Mouse (Mus musculus): ENCODE measurements at regions not wholly inside any gene's neighbourhood (a gene's known extent, or its start where the extent isn't known, plus 50 kb on each side); places are given as distances from the start of the nearest gene placed in this dataset.

- no peaks in the 10 kb centered on the region for H3K9me3 ChIP-seq (ENCODE audit: control insufficient read depth, low read length)
- ATAC-seq (ENCODE audit: insufficient number of reproducible peaks, low FRiP score, low TSS enrichment, low read depth) (no peak), DNase-seq (ENCODE audit: low spot score) (peak; percentile 11)
- no peaks in the 10 kb centered on the region for H3K4me1 ChIP-seq (ENCODE audit: control insufficient read depth, insufficient read depth, low read length)
- H3K9ac ChIP-seq (ENCODE audit: low read length), result no peak overlapping the region
- no peaks in the 10 kb centered on the region for H3K36me3 ChIP-seq (ENCODE audit: control insufficient read depth, insufficient read depth, low read length)
- WGBS, result 85% methylated on average over 6 of the region's 6 CpGs
- H3K27ac ChIP-seq (replicated peaks; ENCODE audit: low read depth, low read length), result no peak overlapping the region
- no peaks in the 10 kb centered on the region for H3K27me3 ChIP-seq (ENCODE audit: control insufficient read depth, insufficient read depth, low read length)
- no peak overlapping the region for H3K4me3 ChIP-seq (ENCODE audit: low read depth, low read length)
- no peak overlapping the region for H3K4me2 ChIP-seq (ENCODE audit: low read depth, severe bottlenecking)
Measured at GRCm38 (mm10) chr1:60655691-60656595, 60.7 kb upstream of the Cd28 start.

DNA sequence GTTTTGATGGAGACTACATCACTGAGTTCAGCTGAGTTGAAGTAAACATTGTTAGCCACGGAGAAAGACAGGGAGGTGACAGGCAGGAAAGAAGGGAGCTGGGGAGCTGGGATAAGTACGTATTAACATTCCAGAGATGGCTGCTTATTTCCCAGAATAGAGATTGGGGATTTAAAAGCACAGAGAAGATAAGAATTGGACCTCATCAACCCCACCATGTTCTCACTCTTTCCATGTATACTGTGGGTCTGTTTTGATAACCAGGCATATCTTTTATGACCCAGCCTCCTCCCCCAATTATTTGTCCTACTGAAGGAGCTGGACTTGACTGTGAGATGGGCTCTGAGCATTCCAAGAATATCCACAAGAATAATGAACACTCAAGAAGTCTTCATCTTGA is 61.4 kb upstream of the Cd28 start:
- Histone ChIP-seq H3K9ac (ENCODE audit: low read length) (no peak overlapping the region), H3K9me3 (ENCODE audit: control insufficient read depth, low read length) (no peaks in the 10 kb centered on the region), H3K4me1 (ENCODE audit: control insufficient read depth, insufficient read depth, low read length) (no peaks in the 10 kb centered on the region), H3K27ac (replicated peaks; ENCODE audit: low read depth, low read length) (no peak overlapping the region), H3K27me3 (ENCODE audit: control insufficient read depth, insufficient read depth, low read length) (no peaks in the 10 kb centered on the region), H3K4me2 (ENCODE audit: low read depth, severe bottlenecking) (no peak overlapping the region), H3K36me3 (ENCODE audit: control insufficient read depth, insufficient read depth, low read length) (no peaks in the 10 kb centered on the region), H3K4me3 (ENCODE audit: low read depth, low read length) (no peak overlapping the region)
- ATAC-seq (ENCODE audit: insufficient number of reproducible peaks, low FRiP score, low TSS enrichment, low read depth), result no peak
- WGBS, result 69% methylated on average over 2 of the region's 2 CpGs
- DNase-seq (ENCODE audit: low spot score), result peak; percentile 0

- Histone ChIP-seq H3K4me3 (ENCODE audit: low read depth, low read length) (no peak overlapping the region), H3K9ac (ENCODE audit: low read length) (no peak overlapping the region), H3K36me3 (ENCODE audit: control insufficient read depth, insufficient read depth, low read length) (no peaks in the 10 kb centered on the region), H3K4me2 (ENCODE audit: low read depth, severe bottlenecking) (no peak overlapping the region), H3K27me3 (ENCODE audit: control insufficient read depth, insufficient read depth, low read length) (no peaks in the 10 kb centered on the region), H3K4me1 (ENCODE audit: control insufficient read depth, insufficient read depth, low read length) (no peaks in the 10 kb centered on the region), H3K27ac (replicated peaks; ENCODE audit: low read depth, low read length) (no peak overlapping the region), H3K9me3 (ENCODE audit: control insufficient read depth, low read length) (no peaks in the 10 kb centered on the region)
- WGBS, result 77% methylated on average over 4 of the region's 4 CpGs
- ATAC-seq (ENCODE audit: insufficient number of reproducible peaks, low FRiP score, low TSS enrichment, low read depth) (no peak), DNase-seq (ENCODE audit: low spot score) (no peak)
Measured at GRCm38 (mm10) chr1:60652570-60653011, 64.0 kb upstream of the Cd28 start.

- no peak for ATAC-seq (ENCODE audit: insufficient number of reproducible peaks, low FRiP score, low TSS enrichment, low read depth)
- H3K27ac ChIP-seq (replicated peaks; ENCODE audit: low read depth, low read length), result no peak overlapping the region
- no peaks in the 10 kb centered on the region for H3K9me3 ChIP-seq (ENCODE audit: control insufficient read depth, low read length)
- no peaks in the 10 kb centered on the region for H3K27me3 ChIP-seq (ENCODE audit: control insufficient read depth, insufficient read depth, low read length)
- H3K4me3 ChIP-seq (ENCODE audit: low read depth, low read length), result no peak overlapping the region
- WGBS, result 78% methylated on average over 3 of the region's 3 CpGs
- no peaks in the 10 kb centered on the region for H3K36me3 ChIP-seq (ENCODE audit: control insufficient read depth, insufficient read depth, low read length)
- DNase-seq (ENCODE audit: low spot score), result no peak
- no peak overlapping the region for H3K9ac ChIP-seq (ENCODE audit: low read length)
- no peaks in the 10 kb centered on the region for H3K4me1 ChIP-seq (ENCODE audit: control insufficient read depth, insufficient read depth, low read length)
- H3K4me2 ChIP-seq (ENCODE audit: low read depth, severe bottlenecking), result no peak overlapping the region
Measured at GRCm38 (mm10) chr1:60650158-60650557, 66.4 kb upstream of the Cd28 start.

- Histone ChIP-seq H3K27ac (replicated peaks; ENCODE audit: low read depth, low read length) (no peak overlapping the region), H3K4me3 (ENCODE audit: low read depth, low read length) (no peak overlapping the region), H3K9me3 (ENCODE audit: control insufficient read depth, low read length) (no peaks in the 10 kb centered on the region), H3K4me2 (ENCODE audit: low read depth, severe bottlenecking) (no peak overlapping the region), H3K36me3 (ENCODE audit: control insufficient read depth, insufficient read depth, low read length) (no peaks in the 10 kb centered on the region), H3K9ac (ENCODE audit: low read length) (no peak overlapping the region), H3K27me3 (ENCODE audit: control insufficient read depth, insufficient read depth, low read length) (no peaks in the 10 kb centered on the region), H3K4me1 (ENCODE audit: control insufficient read depth, insufficient read depth, low read length) (no peaks in the 10 kb centered on the region)
- WGBS, result 58% methylated on average over 8 of the region's 8 CpGs
- ATAC-seq (ENCODE audit: insufficient number of reproducible peaks, low FRiP score, low TSS enrichment, low read depth), result no peak
- DNase-seq (ENCODE audit: low spot score), result no peak
Measured at GRCm38 (mm10) chr1:60649303-60649850, 67.2 kb upstream of the Cd28 start.

- H3K27me3 ChIP-seq (ENCODE audit: control insufficient read depth, insufficient read depth, low read length), result no peaks in the 10 kb centered on the region
- H3K9ac ChIP-seq (ENCODE audit: low read length), result no peak overlapping the region
- H3K4me2 ChIP-seq (ENCODE audit: low read depth, severe bottlenecking), result no peak overlapping the region
- H3K4me1 ChIP-seq (ENCODE audit: control insufficient read depth, insufficient read depth, low read length), result no peaks in the 10 kb centered on the region
- no peak for ATAC-seq (ENCODE audit: insufficient number of reproducible peaks, low FRiP score, low TSS enrichment, low read depth)
- H3K4me3 ChIP-seq (ENCODE audit: low read depth, low read length), result no peak overlapping the region
- no peak overlapping the region for H3K27ac ChIP-seq (replicated peaks; ENCODE audit: low read depth, low read length)
- no peaks in the 10 kb centered on the region for H3K36me3 ChIP-seq (ENCODE audit: control insufficient read depth, insufficient read depth, low read length)
- WGBS, result 92% methylated on average over 5 of the region's 5 CpGs
- H3K9me3 ChIP-seq (ENCODE audit: control insufficient read depth, low read length), result no peaks in the 10 kb centered on the region
- DNase-seq (ENCODE audit: low spot score), result no peak
Measured at GRCm38 (mm10) chr1:60646828-60647227, 69.8 kb upstream of the Cd28 start.

GRCm38 (mm10) chr1:60646174-60646573 is 70.4 kb upstream of the Cd28 start:
- Histone ChIP-seq H3K4me1 (ENCODE audit: control insufficient read depth, insufficient read depth, low read length) (no peaks in the 10 kb centered on the region), H3K27ac (replicated peaks; ENCODE audit: low read depth, low read length) (no peak overlapping the region), H3K9ac (ENCODE audit: low read length) (no peak overlapping the region), H3K36me3 (ENCODE audit: control insufficient read depth, insufficient read depth, low read length) (no peaks in the 10 kb centered on the region), H3K9me3 (ENCODE audit: control insufficient read depth, low read length) (no peaks in the 10 kb centered on the region), H3K4me3 (ENCODE audit: low read depth, low read length) (no peak overlapping the region), H3K4me2 (ENCODE audit: low read depth, severe bottlenecking) (no peak overlapping the region), H3K27me3 (ENCODE audit: control insufficient read depth, insufficient read depth, low read length) (no peaks in the 10 kb centered on the region)
- no peak for DNase-seq (ENCODE audit: low spot score)
- no peak for ATAC-seq (ENCODE audit: insufficient number of reproducible peaks, low FRiP score, low TSS enrichment, low read depth)
- 63% methylated on average over 5 of the region's 5 CpGs for WGBS

DNA sequence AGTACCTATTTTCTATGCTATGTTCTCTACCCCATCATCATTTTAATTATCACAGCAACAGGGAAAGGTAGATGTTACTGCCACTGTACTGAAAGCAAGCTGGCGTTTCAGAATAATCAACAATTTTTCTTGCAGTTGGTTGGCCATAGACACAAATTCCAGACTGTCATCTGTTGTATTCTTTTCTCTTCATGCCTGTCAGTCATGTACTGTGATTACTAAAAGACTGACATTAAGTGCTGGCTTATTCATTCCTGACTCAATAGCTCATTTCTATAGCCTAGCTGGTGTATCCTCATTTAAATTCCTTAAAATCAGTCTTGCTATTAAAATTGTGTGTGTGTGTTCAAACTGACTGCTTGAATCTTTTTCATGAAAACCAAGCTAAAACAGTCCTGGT is 71.4 kb upstream of the Cd28 start:
- DNase-seq (ENCODE audit: low spot score) (no peak), ATAC-seq (ENCODE audit: insufficient number of reproducible peaks, low FRiP score, low TSS enrichment, low read depth) (no peak)
- H3K4me3 ChIP-seq (ENCODE audit: low read depth, low read length), result no peak overlapping the region
- no peaks in the 10 kb centered on the region for H3K36me3 ChIP-seq (ENCODE audit: control insufficient read depth, insufficient read depth, low read length)
- 85% methylated on average over 1 of the region's 1 CpGs for WGBS
- no peaks in the 10 kb centered on the region for H3K27me3 ChIP-seq (ENCODE audit: control insufficient read depth, insufficient read depth, low read length)
- no peaks in the 10 kb centered on the region for H3K9me3 ChIP-seq (ENCODE audit: control insufficient read depth, low read length)
- H3K4me2 ChIP-seq (ENCODE audit: low read depth, severe bottlenecking), result no peak overlapping the region
- no peak overlapping the region for H3K27ac ChIP-seq (replicated peaks; ENCODE audit: low read depth, low read length)
- H3K4me1 ChIP-seq (ENCODE audit: control insufficient read depth, insufficient read depth, low read length), result no peaks in the 10 kb centered on the region
- H3K9ac ChIP-seq (ENCODE audit: low read length), result no peak overlapping the region

All from limb, embryonic 11.5 days (tissue).